Mouse (Mus musculus): Measurements from ENCODE around the gene Olfr1302. TPM values are rescaled to one million over a fixed set of nuclear protein-coding genes. Genes with fewer than 3 reads are reported as not detected.

Gene Olfr1302
- not detected for polyA plus RNA-seq (2017; shearing (Covaris generic))

DNA sequence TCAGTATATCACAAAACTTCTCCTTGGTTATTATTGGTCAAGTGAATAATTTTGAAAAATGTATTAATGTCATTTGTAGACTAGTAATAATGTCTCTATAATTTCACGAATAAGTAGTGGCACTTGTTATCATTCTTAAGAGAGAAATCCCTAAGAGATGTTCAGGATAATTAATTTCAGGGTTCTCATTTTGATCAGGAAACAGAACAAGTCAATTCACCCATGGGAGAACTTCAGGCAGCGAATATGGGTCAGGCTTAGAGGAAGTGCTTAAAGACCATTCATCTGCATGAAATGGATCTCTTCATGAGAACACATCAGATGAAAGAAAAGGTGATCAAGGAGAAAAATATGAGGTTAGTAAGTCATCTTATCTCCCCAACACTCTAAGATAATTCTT is at the start of gene Olfr1302:
TSS of gene Olfr1302 (plus strand) at position 301 of the 400 bp plus-strand sequence.
- no peak for ATAC-seq

DNA sequence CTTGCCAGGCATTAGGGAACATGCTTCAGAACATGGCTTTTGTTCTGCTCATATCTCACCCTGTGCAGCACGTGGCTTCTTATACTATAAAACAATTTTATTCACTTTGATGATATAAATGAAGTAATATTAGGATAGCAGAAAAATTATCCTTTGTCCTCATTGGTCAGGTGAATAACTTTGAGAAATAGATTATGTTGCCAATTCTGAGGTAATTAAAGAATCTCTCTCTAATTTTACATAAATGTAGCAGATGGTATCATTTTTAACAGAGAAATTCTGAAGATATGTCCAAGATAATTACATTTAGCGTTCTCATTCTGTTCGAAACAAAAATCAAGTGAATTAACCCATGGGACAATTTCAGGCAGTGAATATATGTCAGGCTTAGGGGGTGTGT is 26.5 kb upstream of the Olfr1302 start, which contains the start of gene Olfr1301:
TSS of gene Olfr1301 (plus strand) at position 301 of the 400 bp plus-strand sequence.
- no peak for ATAC-seq

DNA sequence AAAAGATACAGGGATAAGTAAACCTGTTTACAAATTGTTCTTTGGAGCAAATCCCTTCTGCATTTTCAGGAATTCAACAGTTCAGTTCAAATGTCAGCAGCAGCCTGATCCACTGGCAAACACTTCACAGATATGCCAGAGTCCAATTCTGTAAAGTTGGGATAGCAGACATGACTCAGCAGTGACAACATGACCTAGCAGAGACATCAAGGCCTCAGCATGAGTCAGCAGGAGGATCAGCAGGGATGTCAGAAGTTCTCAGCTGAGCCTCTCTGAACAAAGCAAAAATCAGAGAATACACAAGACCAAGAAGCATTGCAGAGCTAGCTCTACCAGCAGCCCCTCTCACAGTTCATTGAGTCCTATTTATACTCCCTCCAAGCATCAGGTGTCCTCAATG is 35.7 kb downstream of the Olfr1302 start:
- no peak for ATAC-seq

DNA sequence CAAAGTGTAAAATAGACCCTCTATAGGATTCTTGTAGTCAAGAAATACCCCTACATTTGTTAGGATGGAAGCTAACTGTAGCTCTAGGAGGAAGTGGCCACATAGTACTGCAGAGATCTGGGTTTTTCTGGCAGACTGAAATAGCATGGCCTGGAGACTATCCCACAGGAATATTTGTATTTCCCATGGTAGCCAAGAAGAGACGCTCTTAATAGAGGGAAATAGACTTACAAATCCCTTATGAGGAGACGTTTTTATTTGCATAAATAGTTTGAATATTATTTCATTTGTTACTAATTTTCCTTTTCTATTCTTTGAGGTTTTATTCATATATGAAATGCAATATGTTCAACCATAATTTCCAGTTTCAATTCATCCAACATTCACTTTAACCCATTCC is 43.0 kb downstream of the Olfr1302 start, which contains the start of gene Olfr1303:
TSS of gene Olfr1303 (minus strand) at position 101 of the 400 bp plus-strand sequence.
- ATAC-seq, result no peak

Other genes starting within 250 kb of the Olfr1302 start
- gene Olfr1294, start 237.1 kb upstream of the Olfr1302 start, polyA plus RNA-seq (2017; shearing (Covaris generic)), result not detected
- not detected for gene Olfr1295, start 207.7 kb upstream of the Olfr1302 start, polyA plus RNA-seq (2017; shearing (Covaris generic))
- not detected for gene Olfr1297, start 150.9 kb upstream of the Olfr1302 start, polyA plus RNA-seq (2017; shearing (Covaris generic))
- not detected for gene Olfr1298, start 128.2 kb upstream of the Olfr1302 start, polyA plus RNA-seq (2017; shearing (Covaris generic))
- gene Olfr1299, start 116.0 kb upstream of the Olfr1302 start, polyA plus RNA-seq (2017; shearing (Covaris generic)), result not detected
- not detected for gene Olfr1301, start 26.4 kb upstream of the Olfr1302 start, polyA plus RNA-seq (2017; shearing (Covaris generic))
- gene Olfr1303, start 42.9 kb downstream of the Olfr1302 start, polyA plus RNA-seq (2017; shearing (Covaris generic)), result not detected
- not detected for gene Olfr1305, start 99.7 kb downstream of the Olfr1302 start, polyA plus RNA-seq (2017; shearing (Covaris generic))
- gene Olfr1306, start 138.8 kb downstream of the Olfr1302 start, polyA plus RNA-seq (2017; shearing (Covaris generic)), result not detected
- gene Olfr1307, start 172.0 kb downstream of the Olfr1302 start, polyA plus RNA-seq (2017; shearing (Covaris generic)), result under 1 TPM; 0.04 to 0.09 TPM
- gene Olfr1308, start 187.5 kb downstream of the Olfr1302 start, polyA plus RNA-seq (2017; shearing (Covaris generic)), result not detected
- gene Olfr1309, start 212.9 kb downstream of the Olfr1302 start, polyA plus RNA-seq (2017; shearing (Covaris generic)), result not detected
- gene Olfr1310, start 235.3 kb downstream of the Olfr1302 start, polyA plus RNA-seq (2017; shearing (Covaris generic)), result not detected
- gene Olfr1311, start 247.0 kb downstream of the Olfr1302 start, polyA plus RNA-seq (2017; shearing (Covaris generic)), result not detected

Data from CD4-positive, CD25-positive, alpha-beta regulatory T cell, adult 4 months (primary cell).